Mouse (Mus musculus) hindbrain, embryonic 13.5 days (tissue): ENCODE data around the gene Foxa2. TPM values are rescaled to one million over a fixed set of nuclear protein-coding genes. Genes with fewer than 3 reads are reported as not detected.

Experiments
- microRNA-seq: library from miRNA; unstranded; fragments of <30 nt; microRNA quantifications from one replicate; pipeline ENCODE4, GENCODE M21; 2016
- polyA plus RNA-seq: library from polyadenylated mRNA; unstranded; fragments of >200 nt; fragmentation: Nextera tagmentation; extraction: Ambion mirVana; gene quantifications from 2 replicates; pipeline ENCODE4 v1.2.1, GENCODE M21; 2015

Foxa2 gene
- polyA plus RNA-seq, 1 experiment from 2014 or later = 1.7 TPM

Small RNA genes within 50 kb of the gene (microRNA-seq; reads per million reads assigned to microRNA genes)
- gene Gm27420 = not detected
